ENCODE assay signal across 7 mouse cellular contexts in genomic region chr11:49203129-49203768, GRCm38 (mm10). TPM values are rescaled to one million over a fixed set of nuclear protein-coding genes. Genes with fewer than 3 reads are reported as not detected.
DNase-seq lines count a peak whose midpoint lies in the region; ATAC-seq and TF ChIP-seq lines count a peak whose summit lies in the region.

Zfp62 (plus strand) TSS chr11:49203292.

- H3K4me2 ChIP-seq in embryonic facial prominence, embryonic 12.5 days (replicated peaks): peak within 1 kb of the TSS; percentile 74
- peak within 1 kb of the TSS; percentile 83 for H3K4me2 ChIP-seq in limb, embryonic 13.5 days (replicated peaks)
- peak within 1 kb of the TSS; percentile 89 for H3K4me2 ChIP-seq in midbrain, embryonic 16.5 days (ENCODE audit: low read length)

- peak within 1 kb of the TSS; percentile 97 for H3K9ac ChIP-seq in embryonic facial prominence, embryonic 12.5 days
- H3K9ac ChIP-seq in heart, adult 2 months (ENCODE audit: low read depth, low read length): peak within 1 kb of the TSS; percentile 92
- peak within 1 kb of the TSS; percentile 94 for H3K9ac ChIP-seq in limb, embryonic 13.5 days
- H3K9ac ChIP-seq in midbrain, embryonic 16.5 days (ENCODE audit: low read depth, low read length): peak within 1 kb of the TSS; percentile 98

- H3K4me1 ChIP-seq in embryonic facial prominence, embryonic 12.5 days: peaks cover 7% of the 10 kb centered on the region
- H3K4me1 ChIP-seq in heart, adult 2 months (ENCODE audit: control insufficient read depth, insufficient read depth, low read length): peaks cover 5% of the 10 kb centered on the region
- peaks cover 13% of the 10 kb centered on the region for H3K4me1 ChIP-seq in limb, embryonic 13.5 days
- H3K4me1 ChIP-seq in midbrain, embryonic 16.5 days (ENCODE audit: control insufficient read depth, insufficient read depth, low read length): peaks cover 19% of the 10 kb centered on the region

- no peaks in the 10 kb centered on the region for H3K27me3 ChIP-seq in embryonic facial prominence, embryonic 12.5 days
- H3K27me3 ChIP-seq in heart, adult 2 months (ENCODE audit: control insufficient read depth, insufficient read depth, low read length): no peaks in the 10 kb centered on the region
- no peaks in the 10 kb centered on the region for H3K27me3 ChIP-seq in limb, embryonic 13.5 days
- no peaks in the 10 kb centered on the region for H3K27me3 ChIP-seq in midbrain, embryonic 16.5 days (ENCODE audit: control insufficient read depth, insufficient read depth, low read depth, low read length)

- intact Hi-C loops in heart, adult 2 months (cut with DNase I): loop anchor here (1.0 to 5.0 kb wide), 5 partner anchors 40 to 406 kb away; partner anchors contain the start of genes Irgm1 and Trim41

- peak; percentile 17; the same call in 1 of the 2 replicates for TF ChIP-seq CTCF in heart, adult 2 months (IDR thresholded peaks at IDR 0.05)

- H3K27ac ChIP-seq in embryonic facial prominence, embryonic 12.5 days: peak within 1 kb of the TSS; percentile 99
- H3K27ac ChIP-seq in heart, adult 2 months: peak within 1 kb of the TSS; percentile 99
- H3K27ac ChIP-seq in limb, embryonic 13.5 days: peak within 1 kb of the TSS; percentile 99
- H3K27ac ChIP-seq in midbrain, embryonic 16.5 days (ENCODE audit: low read length): peak within 1 kb of the TSS; percentile 97

- peak; percentile 94 for DNase-seq in adrenal gland, postnatal 25 days
- peak; percentile 96 to 97 for DNase-seq in heart, adult 2 months
- DNase-seq in kidney, adult 8-10 months: peak; percentile 95
- peak; percentile 91 to 95 for DNase-seq in spleen, postnatal 10 days (ENCODE audit: low spot score in 2 of 2)

- TF ChIP-seq EP300 in heart, adult 2 months (IDR thresholded peaks at IDR 0.05; ENCODE audit: insufficient read depth, low read depth, low read length): peak; percentile 36; the same call in 1 of the 2 replicates

- H3K9me3 ChIP-seq in embryonic facial prominence, embryonic 12.5 days: no peaks in the 10 kb centered on the region
- H3K9me3 ChIP-seq in limb, embryonic 13.5 days: no peaks in the 10 kb centered on the region
- no peaks in the 10 kb centered on the region for H3K9me3 ChIP-seq in midbrain, embryonic 16.5 days (replicated peaks; ENCODE audit: control insufficient read depth, low read length, poor library complexity, severe bottlenecking)

- peak; percentile 91 for ATAC-seq in embryonic facial prominence, embryonic 12.5 days (ENCODE audit: insufficient number of reproducible peaks, insufficient read depth, low FRiP score, low TSS enrichment)
- ATAC-seq in limb, embryonic 13.5 days (ENCODE audit: low FRiP score, low read depth): peak; percentile 95
- peak; percentile 94 for ATAC-seq in midbrain, embryonic 16.5 days

- peak; percentile 81 for TF ChIP-seq POLR2A in heart, adult 2 months (IDR thresholded peaks at IDR 0.05; ENCODE audit: insufficient read depth, low read depth, low read length)

- H3K36me3 ChIP-seq in embryonic facial prominence, embryonic 12.5 days: 0 out of 2 replicates have a peak, but pooled peaks cover 4% of the 10 kb centered on the region
- H3K36me3 ChIP-seq in heart, adult 2 months (ENCODE audit: control insufficient read depth, insufficient read depth, low read length): peaks cover 19% of the 10 kb centered on the region
- peaks cover 16% of the 10 kb centered on the region for H3K36me3 ChIP-seq in limb, embryonic 13.5 days
- H3K36me3 ChIP-seq in midbrain, embryonic 16.5 days (ENCODE audit: control insufficient read depth, insufficient read depth, low read length): no peaks in the 10 kb centered on the region

- H3K79me2 ChIP-seq in heart, adult 2 months (replicated peaks; ENCODE audit: control insufficient read depth, insufficient read depth, low read length): no peaks in the 10 kb centered on the region; the same call in none of the 2 replicates

- peak within 1 kb of the TSS; percentile 92 for H3K4me3 ChIP-seq in embryonic facial prominence, embryonic 12.5 days
- H3K4me3 ChIP-seq in heart, adult 2 months: peak within 1 kb of the TSS; percentile 67
- H3K4me3 ChIP-seq in limb, embryonic 13.5 days: peak within 1 kb of the TSS; percentile 86
- peak within 1 kb of the TSS; percentile 98 for H3K4me3 ChIP-seq in midbrain, embryonic 16.5 days (ENCODE audit: low read depth, low read length)

- WGBS in embryonic facial prominence, embryonic 12.5 days: under 1% methylated on average over 43 of the region's 47 CpGs
- under 1% methylated on average over 44 of the region's 47 CpGs for WGBS in heart, adult 2 months
- under 1% methylated on average over 46 of the region's 47 CpGs for WGBS in limb, embryonic 13.5 days
- under 1% methylated on average over 47 of the region's 47 CpGs for WGBS in midbrain, embryonic 16.5 days

RNA-seq across cellular contexts. Expression of gene Zfp62, which starts in this region (rescaled TPM):
- 36.2 and 38.8 TPM in 2 replicates for total RNA-seq in adrenal gland, postnatal 25 days (2021)
- 49.4 and 53.9 TPM in 2 replicates for polyA plus RNA-seq in embryonic facial prominence, embryonic 12.5 days (2016; fragmentation: Nextera tagmentation; extraction: Ambion mirVana)
- 10 to 100 TPM; 23.9 to 28.9 TPM for total RNA-seq in heart, adult 2 months (2021)
- polyA plus RNA-seq in heart, adult 2 months (2012; rRNA removed): 2.9 and 8.2 TPM in 2 replicates
- polyA plus RNA-seq in limb, embryonic 13.5 days (2015; fragmentation: Nextera tagmentation; extraction: Ambion mirVana): 44.5 and 48.8 TPM in 2 replicates
- polyA plus RNA-seq in midbrain, embryonic 16.5 days (2015; fragmentation: Nextera tagmentation; extraction: Ambion mirVana): 38.6 and 43.4 TPM in 2 replicates

Comparison
In these comparisons a context has a peak if more than half of its experiments do, and no peak if none do; other contexts are left out.
1. Peak in every context shown above with its lines: DNase-seq, ATAC-seq, H3K4me3 ChIP-seq and H3K27ac ChIP-seq.